Mouse (Mus musculus) urinary bladder, postnatal 25 days (tissue): ENCODE results near the gene Fam234b.

Experiments used
- DNase-seq: peaks from one replicate; pipeline ENCODE4 v3.0.0; 2022; ENCODE audit warnings: low spot score

Fam234b gene

GRCm38 (mm10) chr6:135228465-135228941, 30.7 kb downstream of the Fam234b start:
- no peak for DNase-seq

- no peak for DNase-seq
These were observed 32.8 kb downstream of the Fam234b start for GRCm38 (mm10) chr6:135230586-135230985.

GRCm38 (mm10) chr6:135232443-135233182, 34.8 kb downstream of the Fam234b start:
- no peak for DNase-seq

- no peak for DNase-seq
These were observed 38.0 kb downstream of the Fam234b start for GRCm38 (mm10) chr6:135235742-135236141.

GRCm38 (mm10) chr6:135236576-135236975, 38.8 kb downstream of the Fam234b start:
- no peak for DNase-seq

GRCm38 (mm10) chr6:135237326-135237725, 39.5 kb downstream of the Fam234b start:
- no peak for DNase-seq

- no peak for DNase-seq
These were observed 40.4 kb downstream of the Fam234b start for GRCm38 (mm10) chr6:135238211-135238610.

- DNase-seq, result no peak
These were observed 42.6 kb downstream of the Fam234b start for GRCm38 (mm10) chr6:135240361-135240760.

GRCm38 (mm10) chr6:135245586-135245985, 47.8 kb downstream of the Fam234b start:
- no peak for DNase-seq

GRCm38 (mm10) chr6:135247861-135248260, 50.1 kb downstream of the Fam234b start:
- no peak for DNase-seq

GRCm38 (mm10) chr6:135249846-135250531, 52.2 kb downstream of the Fam234b start:
- DNase-seq, result peak; percentile 74

- no peak for DNase-seq
These were observed 53.3 kb downstream of the Fam234b start for GRCm38 (mm10) chr6:135250926-135251699.

GRCm38 (mm10) chr6:135251849-135252727, 54.3 kb downstream of the Fam234b start:
- DNase-seq, result no peak

GRCm38 (mm10) chr6:135252728-135253077, 54.9 kb downstream of the Fam234b start:
- peak; percentile 91 for DNase-seq

GRCm38 (mm10) chr6:135254153-135254552, 56.4 kb downstream of the Fam234b start, which contains the start of gene Gsg1:
TSS of gene Gsg1 (minus strand) at chr6:135254351.
- no peak for DNase-seq

GRCm38 (mm10) chr6:135260435-135260834, 62.7 kb downstream of the Fam234b start:
- DNase-seq, result no peak

GRCm38 (mm10) chr6:135261124-135261523, 63.3 kb downstream of the Fam234b start:
- no peak for DNase-seq

- no peak for DNase-seq
These were observed 64.8 kb downstream of the Fam234b start for GRCm38 (mm10) chr6:135262565-135262964.

GRCm38 (mm10) chr6:135264136-135264535, 66.4 kb downstream of the Fam234b start:
- no peak for DNase-seq

- DNase-seq, result no peak
These were observed 68.3 kb downstream of the Fam234b start for GRCm38 (mm10) chr6:135266056-135266455.

GRCm38 (mm10) chr6:135267221-135267620, 69.4 kb downstream of the Fam234b start:
- no peak for DNase-seq

- DNase-seq, result no peak
These were observed 70.6 kb downstream of the Fam234b start for GRCm38 (mm10) chr6:135268392-135268791.
